Mouse (Mus musculus) monocyte, adult 5-6 weeks (primary cell): ENCODE results near the gene Clybl. TPM values are rescaled to one million over a fixed set of nuclear protein-coding genes. Genes with fewer than 3 reads are reported as not detected.

Experiments
- ATAC-seq: fragments of 153-309, 156-312 bp; replicated peaks from 2 replicates; pipeline ENCODE4 v1.8.0; 2017; ENCODE audit warnings: mild to moderate bottlenecking; ENCODE audit not compliant: low TSS enrichment, insufficient number of reproducible peaks, severe bottlenecking, poor library complexity, low FRiP score
- total RNA-seq: library from RNA; stranded (forward); fragments of 200-1000, 200-491, 200-594 nt; gene quantifications from 3 replicates; pipeline ENCODE4 v1.2.3, GENCODE M21; 2017

Clybl gene
- total RNA-seq, 1 experiment from 2014 or later = 3.4 TPM

- ATAC-seq = no peak
Measured at GRCm38 (mm10) chr14:122229988-122230387, 48.5 kb downstream of the Clybl start.

GRCm38 (mm10) chr14:122230621-122231025, 49.1 kb downstream of the Clybl start:
- no peak for ATAC-seq

- ATAC-seq = no peak
Measured at GRCm38 (mm10) chr14:122231073-122231472, 49.6 kb downstream of the Clybl start.

GRCm38 (mm10) chr14:122233212-122233714, 51.8 kb downstream of the Clybl start:
- ATAC-seq = no peak

GRCm38 (mm10) chr14:122243874-122244273, 62.4 kb downstream of the Clybl start:
- ATAC-seq = no peak

GRCm38 (mm10) chr14:122246919-122247859, 65.7 kb downstream of the Clybl start:
- ATAC-seq = no peak

GRCm38 (mm10) chr14:122249123-122249522, 67.6 kb downstream of the Clybl start:
- no peak for ATAC-seq

- ATAC-seq = no peak
Measured at GRCm38 (mm10) chr14:122251346-122251745, 69.8 kb downstream of the Clybl start.

- ATAC-seq = no peak
Measured at GRCm38 (mm10) chr14:122255562-122256260, 74.2 kb downstream of the Clybl start.

- no peak for ATAC-seq
Measured at GRCm38 (mm10) chr14:122256261-122256634, 74.7 kb downstream of the Clybl start.

GRCm38 (mm10) chr14:122258297-122258696, 76.8 kb downstream of the Clybl start:
- no peak for ATAC-seq

GRCm38 (mm10) chr14:122261250-122261649, 79.7 kb downstream of the Clybl start:
- no peak for ATAC-seq

GRCm38 (mm10) chr14:122262851-122263659, 81.6 kb downstream of the Clybl start:
- no peak for ATAC-seq

GRCm38 (mm10) chr14:122265214-122265613, 83.7 kb downstream of the Clybl start:
- no peak for ATAC-seq

- ATAC-seq = no peak
Measured at GRCm38 (mm10) chr14:122267590-122267989, 86.1 kb downstream of the Clybl start.

- ATAC-seq = no peak
Measured at GRCm38 (mm10) chr14:122271104-122271746, 89.7 kb downstream of the Clybl start.

- no peak for ATAC-seq
Measured at GRCm38 (mm10) chr14:122277142-122277541, 95.6 kb downstream of the Clybl start.
